Mouse (Mus musculus) erythroblast, embryonic 14.5 days (primary cell): Measurements from ENCODE around the gene Lgals3bp.

Experiments used
- GATA1 ChIP-seq: IDR thresholded peaks from 2 replicates; pipeline ENCODE4 v1.6.1; 2012; ENCODE audit warnings: low read length, inconsistent platforms, mixed read lengths
- TAL1 ChIP-seq: IDR thresholded peaks from 3 replicates; pipeline ENCODE4 v1.6.1; 2012; ENCODE audit warnings: low read length, inconsistent platforms, mixed read lengths

DNA sequence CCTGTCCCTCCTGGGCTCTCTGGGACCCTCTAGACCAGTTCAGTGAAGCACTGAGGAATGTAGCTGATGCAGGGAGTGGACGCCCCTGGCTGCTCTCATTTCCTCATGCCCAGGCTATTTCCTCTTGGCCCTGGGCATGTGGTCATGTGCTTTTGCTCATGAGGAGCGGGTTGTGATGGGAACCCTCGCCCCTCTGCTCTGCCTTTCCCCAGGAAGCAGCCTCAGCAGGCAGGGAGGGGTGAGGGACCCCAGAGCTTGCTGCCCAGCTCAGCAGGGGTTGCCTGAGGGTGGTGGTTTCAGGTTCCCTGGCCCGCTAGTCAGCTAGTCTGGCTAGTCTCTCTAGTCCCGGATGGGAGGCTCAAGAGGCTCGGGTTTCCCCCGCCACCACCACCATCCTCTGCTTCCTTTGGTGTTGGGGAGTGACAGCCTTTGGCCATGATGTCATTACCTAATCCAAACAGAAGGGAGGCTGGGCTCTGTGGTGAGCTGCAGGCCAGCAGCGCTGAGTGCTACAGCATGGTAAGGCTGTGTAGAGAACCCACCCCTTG is 38.8 kb downstream of the Lgals3bp start:
- TF ChIP-seq GATA1 (no peak), TAL1 (no peak)
